Mouse (Mus musculus) forebrain, embryonic 11.5 days (tissue): ENCODE measurements around the gene Fads2. TPM values are rescaled to one million over a fixed set of nuclear protein-coding genes. Genes with fewer than 3 reads are reported as not detected.

Experiments
- ATAC-seq: fragments of 200-750 bp; cut with Nextera tagmentation; replicated peaks from 2 replicates; pipeline ENCODE4 v1.8.0; 2017; ENCODE audit warnings: moderate TSS enrichment; ENCODE audit not compliant: low FRiP score
- DNase-seq: peaks from one replicate; pipeline ENCODE4 v3.0.0-alpha.2; 2017; ENCODE audit warnings: low spot score
- H3K27ac ChIP-seq: fragments of 300-500 bp; sonication (generic); 2 replicates; pipeline ENCODE4 v1.5.1; 2014; ENCODE audit warnings: low read depth, low read length
- H3K27me3 ChIP-seq: fragments of 300-500 bp; sonication (generic); 2 replicates; pipeline ENCODE4 v1.6.1; 2014; ENCODE audit warnings: mild to moderate bottlenecking, low read length, mixed read lengths; ENCODE audit not compliant: control insufficient read depth, insufficient read depth
- H3K36me3 ChIP-seq: fragments of 300-500 bp; sonication (generic); 2 replicates; pipeline ENCODE4 v1.6.1; 2014; ENCODE audit warnings: mild to moderate bottlenecking, low read length, moderate library complexity, mixed read lengths; ENCODE audit not compliant: control insufficient read depth, insufficient read depth
- H3K4me1 ChIP-seq: fragments of 300-500 bp; sonication (generic); replicated peaks from 2 replicates; pipeline ENCODE4 v1.6.1; 2014; ENCODE audit warnings: low read length, mixed read lengths; ENCODE audit not compliant: control insufficient read depth, insufficient read depth
- H3K4me2 ChIP-seq: fragments of 300-500 bp; sonication (generic); 2 replicates; pipeline ENCODE4 v1.6.1; 2014; ENCODE audit warnings: low read depth, mild to moderate bottlenecking, low read length, moderate library complexity, mixed read lengths; ENCODE audit not compliant: severe bottlenecking
- H3K4me3 ChIP-seq: fragments of 300-500 bp; sonication (generic); 2 replicates; pipeline ENCODE4 v1.5.1; 2014; ENCODE audit warnings: low read depth, low read length
- H3K9ac ChIP-seq: fragments of 300-500 bp; sonication (generic); 2 replicates; pipeline ENCODE4 v1.6.1; 2014; ENCODE audit warnings: low read length
- H3K9me3 ChIP-seq: fragments of 300-500 bp; sonication (generic); 2 replicates; pipeline ENCODE4 v1.6.1; 2016; ENCODE audit warnings: low read length, mixed read lengths; ENCODE audit not compliant: control insufficient read depth
- WGBS: fragments of 180-500 bp; shearing (Covaris S2); extraction: QIAGEN DNeasy Blood & Tissue Kit; methylation state at CpG from one replicate; pipeline ENCODE4 v1.1.7; 2014; 5-methylcytosine and 5-hydroxymethylcytosine counted together
- polyA plus RNA-seq: library from polyadenylated mRNA; unstranded; fragments of >200 nt; fragmentation: Nextera tagmentation; extraction: Ambion mirVana; gene quantifications from 2 replicates; pipeline ENCODE4 v1.2.1, GENCODE M21; 2014

Fads2 gene
- polyA plus RNA-seq, 1 experiment from 2014 or later = 75.9 TPM

- Histone ChIP-seq H3K4me3 (0 out of 2 replicates have a peak overlapping the region, but pooled peaks have one; percentile 5), H3K36me3 (no peaks in the 10 kb centered on the region), H3K27me3 (no peaks in the 10 kb centered on the region; the same call in 1 of the 2 replicates), H3K9ac (no peak overlapping the region), H3K4me2 (no peak overlapping the region), H3K4me1 (peaks cover 4% of the 10 kb centered on the region), H3K9me3 (no peaks in the 10 kb centered on the region), H3K27ac (peak overlapping the region; percentile 21; the same call in 1 of the 2 replicates)
- WGBS = 83% methylated on average over 13 of the region's 13 CpGs
- DNase-seq (peak; percentile 57), ATAC-seq (no peak)
These were observed 86.7 kb downstream of the Fads2 start for GRCm38 (mm10) chr19:10014824-10015223.

DNA sequence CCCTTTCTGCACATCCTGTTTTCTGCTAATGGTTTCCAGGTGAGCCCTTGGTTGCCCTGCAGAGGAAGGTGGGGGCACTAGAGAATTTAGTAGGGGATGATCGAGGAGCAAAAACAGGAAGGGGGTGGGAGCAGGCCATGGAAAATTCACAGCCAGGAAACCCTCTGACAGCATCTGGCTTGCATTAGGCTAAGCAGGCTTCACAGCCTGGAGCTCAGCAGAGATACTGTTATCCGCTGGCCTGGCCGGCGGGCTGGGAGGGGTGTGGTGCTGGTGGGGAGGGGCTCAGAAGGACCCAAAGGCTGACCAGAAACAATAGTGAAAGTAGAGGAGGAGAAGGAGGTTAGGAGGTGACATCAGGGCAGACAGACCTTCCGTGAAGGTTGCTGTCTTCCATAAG lies 87.6 kb downstream of the Fads2 start:
- Histone ChIP-seq H3K9me3 (no peaks in the 10 kb centered on the region), H3K27me3 (no peaks in the 10 kb centered on the region; the same call in 1 of the 2 replicates), H3K4me2 (no peak overlapping the region), H3K27ac (no peak overlapping the region), H3K36me3 (no peaks in the 10 kb centered on the region), H3K4me3 (no peak overlapping the region), H3K4me1 (peaks cover 2% of the 10 kb centered on the region), H3K9ac (no peak overlapping the region)
- no peak for ATAC-seq
- WGBS = 72% methylated on average over 5 of the region's 5 CpGs
- DNase-seq = peak; percentile 66

GRCm38 (mm10) chr19:10013348-10013747 lies 88.2 kb downstream of the Fads2 start:
- no peak for DNase-seq
- Histone ChIP-seq H3K4me3 (no peak overlapping the region), H3K27me3 (no peaks in the 10 kb centered on the region), H3K36me3 (no peaks in the 10 kb centered on the region), H3K27ac (no peak overlapping the region), H3K9ac (no peak overlapping the region), H3K9me3 (no peaks in the 10 kb centered on the region), H3K4me1 (peaks cover 1% of the 10 kb centered on the region; the same call in 1 of the 2 replicates), H3K4me2 (no peak overlapping the region)
- 51% methylated on average over 3 of the region's 3 CpGs for WGBS
- ATAC-seq = no peak

DNA sequence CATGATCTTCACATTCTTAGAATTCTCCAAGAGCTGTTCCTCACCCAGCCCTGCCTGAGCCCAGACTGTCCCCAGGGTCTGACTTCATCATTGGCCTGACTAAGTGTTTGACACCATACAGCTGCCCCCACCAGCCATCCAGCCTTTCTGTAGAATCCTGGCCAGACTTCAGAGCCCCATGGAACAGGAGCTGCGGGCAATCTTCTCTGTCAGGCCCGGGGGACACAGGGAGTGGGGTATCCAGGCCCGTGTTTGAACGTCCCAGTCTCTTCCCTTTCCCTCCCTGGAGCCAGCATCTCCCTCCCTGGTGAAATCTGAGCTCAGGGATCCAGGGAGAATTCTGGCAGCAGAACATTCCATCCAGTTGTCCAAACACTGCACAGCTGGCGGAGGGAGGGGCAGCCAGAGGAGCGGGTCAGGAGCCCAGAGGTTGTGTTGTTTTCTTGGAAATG lies 88.7 kb downstream of the Fads2 start:
- Histone ChIP-seq H3K27me3 (no peaks in the 10 kb centered on the region), H3K27ac (no peak overlapping the region), H3K4me1 (no peaks in the 10 kb centered on the region), H3K36me3 (no peaks in the 10 kb centered on the region), H3K4me3 (no peak overlapping the region), H3K9ac (no peak overlapping the region), H3K9me3 (no peaks in the 10 kb centered on the region), H3K4me2 (no peak overlapping the region)
- WGBS = 67% methylated on average over 6 of the region's 6 CpGs
- DNase-seq = peak; percentile 67
- ATAC-seq = no peak

Other genes starting within 250 kb of the Fads2 start
- 128 and 133 TPM in 2 replicates for gene Incenp, start 202.2 kb downstream of the Fads2 start, polyA plus RNA-seq
- gene Fth1, start 121.1 kb downstream of the Fads2 start, polyA plus RNA-seq = 1,254 and 1,333 TPM in 2 replicates
- gene Best1, start 100.1 kb downstream of the Fads2 start, polyA plus RNA-seq = 0.92 and 1.5 TPM in 2 replicates
- gene Rab3il1, start 100.1 kb downstream of the Fads2 start, polyA plus RNA-seq = 34.5 and 35.1 TPM in 2 replicates
- 5.9 and 6.1 TPM in 2 replicates for gene Fads3, start 60.2 kb downstream of the Fads2 start, polyA plus RNA-seq
- 192 and 196 TPM in 2 replicates for gene Fads1, start 81.1 kb upstream of the Fads2 start, polyA plus RNA-seq
- 320 and 330 TPM in 2 replicates for gene Tmem258, start 102.3 kb upstream of the Fads2 start, polyA plus RNA-seq
- 151 TPM in 2 replicates for gene Fen1, start 102.4 kb upstream of the Fads2 start, polyA plus RNA-seq
- 1.8 and 2.1 TPM in 2 replicates for gene Myrf, start 139.0 kb upstream of the Fads2 start, polyA plus RNA-seq
- gene Dagla, start 203.1 kb upstream of the Fads2 start, polyA plus RNA-seq = 1.9 and 2.5 TPM in 2 replicates